Mouse (Mus musculus): ENCODE data around the gene Utp3. TPM values are rescaled to one million over a fixed set of nuclear protein-coding genes. Genes with fewer than 3 reads are reported as not detected.
"Not testable (repeated sequence)": the region's sequence is repeated elsewhere in the genome, so short reads cannot be mapped to it uniquely, and the experiment has no call there.

Gene Utp3
- polyA plus RNA-seq, 1 experiment from 2014 or later: 76.0 TPM

- 58% methylated on average over 5 of the region's 5 CpGs for WGBS
- H3K27me3 ChIP-seq (ENCODE audit: control insufficient read depth, insufficient read depth, low read length): no peaks in the 10 kb centered on the region
- no peak overlapping the region for H3K4me2 ChIP-seq (ENCODE audit: low read depth, low read length)
- peak; percentile 73 for DNase-seq (ENCODE audit: low spot score)
- H3K36me3 ChIP-seq (replicated peaks; ENCODE audit: control insufficient read depth, insufficient read depth, low read depth, low read length): no peaks in the 10 kb centered on the region
- no peaks in the 10 kb centered on the region for H3K9me3 ChIP-seq (replicated peaks; ENCODE audit: control insufficient read depth, low read length)
- no peak overlapping the region for H3K27ac ChIP-seq (replicated peaks; ENCODE audit: low read depth, low read length)
- H3K9ac ChIP-seq (replicated peaks; ENCODE audit: low read length): no peak overlapping the region
- ATAC-seq (replicated peaks; ENCODE audit: insufficient number of reproducible peaks, low FRiP score, low TSS enrichment, low read depth): peak; percentile 72; the same call in 1 of the 2 replicates
- H3K4me1 ChIP-seq (ENCODE audit: control insufficient read depth, insufficient read depth, low read length): no peaks in the 10 kb centered on the region
- no peak overlapping the region for H3K4me3 ChIP-seq (ENCODE audit: low read depth, low read length)
Observed at GRCm38 (mm10) chr5:88542651-88543282, 11.5 kb upstream of the Utp3 start.

GRCm38 (mm10) chr5:88544411-88544810 lies 9.9 kb upstream of the Utp3 start:
- not testable (repeated sequence) for H3K4me1 ChIP-seq (ENCODE audit: control insufficient read depth, insufficient read depth, low read length); H3K4me2 ChIP-seq (ENCODE audit: low read depth, low read length); H3K27ac ChIP-seq (replicated peaks; ENCODE audit: low read depth, low read length); DNase-seq (ENCODE audit: low spot score); H3K9me3 ChIP-seq (replicated peaks; ENCODE audit: control insufficient read depth, low read length); H3K9ac ChIP-seq (replicated peaks; ENCODE audit: low read length); H3K4me3 ChIP-seq (ENCODE audit: low read depth, low read length); H3K36me3 ChIP-seq (replicated peaks; ENCODE audit: control insufficient read depth, insufficient read depth, low read depth, low read length); H3K27me3 ChIP-seq (ENCODE audit: control insufficient read depth, insufficient read depth, low read length); ATAC-seq (replicated peaks; ENCODE audit: insufficient number of reproducible peaks, low FRiP score, low TSS enrichment, low read depth)
- 83% methylated on average over 1 of the region's 1 CpGs for WGBS

GRCm38 (mm10) chr5:88545536-88545935 lies 8.7 kb upstream of the Utp3 start:
- no peaks in the 10 kb centered on the region for H3K9me3 ChIP-seq (replicated peaks; ENCODE audit: control insufficient read depth, low read length)
- no peaks in the 10 kb centered on the region for H3K4me1 ChIP-seq (ENCODE audit: control insufficient read depth, insufficient read depth, low read length)
- H3K9ac ChIP-seq (replicated peaks; ENCODE audit: low read length): no peak overlapping the region
- WGBS: 86% methylated on average over 7 of the region's 7 CpGs
- H3K36me3 ChIP-seq (replicated peaks; ENCODE audit: control insufficient read depth, insufficient read depth, low read depth, low read length): no peaks in the 10 kb centered on the region
- H3K27me3 ChIP-seq (ENCODE audit: control insufficient read depth, insufficient read depth, low read length): no peaks in the 10 kb centered on the region
- DNase-seq (ENCODE audit: low spot score) (no peak), ATAC-seq (replicated peaks; ENCODE audit: insufficient number of reproducible peaks, low FRiP score, low TSS enrichment, low read depth) (no peak)
- H3K4me2 ChIP-seq (ENCODE audit: low read depth, low read length): no peak overlapping the region
- H3K4me3 ChIP-seq (ENCODE audit: low read depth, low read length): no peak overlapping the region
- H3K27ac ChIP-seq (replicated peaks; ENCODE audit: low read depth, low read length): no peak overlapping the region

- DNase-seq (ENCODE audit: low spot score) (peak; percentile 25), ATAC-seq (replicated peaks; ENCODE audit: insufficient number of reproducible peaks, low FRiP score, low TSS enrichment, low read depth) (peak; percentile 54)
- Histone ChIP-seq H3K27me3 (ENCODE audit: control insufficient read depth, insufficient read depth, low read length) (no peaks in the 10 kb centered on the region), H3K4me3 (ENCODE audit: low read depth, low read length) (peak overlapping the region; percentile 89), H3K9ac (replicated peaks; ENCODE audit: low read length) (peak overlapping the region; percentile 81), H3K9me3 (replicated peaks; ENCODE audit: control insufficient read depth, low read length) (no peaks in the 10 kb centered on the region), H3K36me3 (replicated peaks; ENCODE audit: control insufficient read depth, insufficient read depth, low read depth, low read length) (no peaks in the 10 kb centered on the region), H3K4me1 (ENCODE audit: control insufficient read depth, insufficient read depth, low read length) (no peaks in the 10 kb centered on the region), H3K4me2 (ENCODE audit: low read depth, low read length) (peak overlapping the region; percentile 62), H3K27ac (replicated peaks; ENCODE audit: low read depth, low read length) (peak overlapping the region; percentile 84)
- 9% methylated on average over 29 of the region's 29 CpGs for WGBS
Observed at GRCm38 (mm10) chr5:88553271-88554085, 784 bp upstream of the Utp3 start.

GRCm38 (mm10) chr5:88558991-88559390 lies 4.7 kb downstream of the Utp3 start:
- H3K27me3 ChIP-seq (ENCODE audit: control insufficient read depth, insufficient read depth, low read length): no peaks in the 10 kb centered on the region
- no peak overlapping the region for H3K4me2 ChIP-seq (ENCODE audit: low read depth, low read length)
- DNase-seq (ENCODE audit: low spot score) (no peak), ATAC-seq (replicated peaks; ENCODE audit: insufficient number of reproducible peaks, low FRiP score, low TSS enrichment, low read depth) (no peak)
- 40% methylated on average over 1 of the region's 1 CpGs for WGBS
- H3K36me3 ChIP-seq (replicated peaks; ENCODE audit: control insufficient read depth, insufficient read depth, low read depth, low read length): no peaks in the 10 kb centered on the region
- H3K4me3 ChIP-seq (ENCODE audit: low read depth, low read length): no peak overlapping the region
- no peaks in the 10 kb centered on the region for H3K9me3 ChIP-seq (replicated peaks; ENCODE audit: control insufficient read depth, low read length)
- no peak overlapping the region for H3K27ac ChIP-seq (replicated peaks; ENCODE audit: low read depth, low read length)
- H3K4me1 ChIP-seq (ENCODE audit: control insufficient read depth, insufficient read depth, low read length): no peaks in the 10 kb centered on the region
- no peak overlapping the region for H3K9ac ChIP-seq (replicated peaks; ENCODE audit: low read length)

- H3K27me3 ChIP-seq (ENCODE audit: control insufficient read depth, insufficient read depth, low read length): no peaks in the 10 kb centered on the region
- H3K9ac ChIP-seq (replicated peaks; ENCODE audit: low read length): no peak overlapping the region
- no peak overlapping the region for H3K4me2 ChIP-seq (ENCODE audit: low read depth, low read length)
- 87% methylated on average over 9 of the region's 9 CpGs for WGBS
- no peak overlapping the region for H3K27ac ChIP-seq (replicated peaks; ENCODE audit: low read depth, low read length)
- no peaks in the 10 kb centered on the region for H3K36me3 ChIP-seq (replicated peaks; ENCODE audit: control insufficient read depth, insufficient read depth, low read depth, low read length)
- no peak for ATAC-seq (replicated peaks; ENCODE audit: insufficient number of reproducible peaks, low FRiP score, low TSS enrichment, low read depth)
- H3K4me3 ChIP-seq (ENCODE audit: low read depth, low read length): no peak overlapping the region
- no peak for DNase-seq (ENCODE audit: low spot score)
- no peaks in the 10 kb centered on the region for H3K4me1 ChIP-seq (ENCODE audit: control insufficient read depth, insufficient read depth, low read length)
- no peaks in the 10 kb centered on the region for H3K9me3 ChIP-seq (replicated peaks; ENCODE audit: control insufficient read depth, low read length)
Observed at GRCm38 (mm10) chr5:88561080-88561814, 7.0 kb downstream of the Utp3 start.

GRCm38 (mm10) chr5:88562863-88563780 lies 8.9 kb downstream of the Utp3 start:
- DNase-seq (ENCODE audit: low spot score) (no peak), ATAC-seq (replicated peaks; ENCODE audit: insufficient number of reproducible peaks, low FRiP score, low TSS enrichment, low read depth) (no peak)
- no peaks in the 10 kb centered on the region for H3K36me3 ChIP-seq (replicated peaks; ENCODE audit: control insufficient read depth, insufficient read depth, low read depth, low read length)
- H3K27me3 ChIP-seq (ENCODE audit: control insufficient read depth, insufficient read depth, low read length): no peaks in the 10 kb centered on the region
- no peak overlapping the region for H3K4me2 ChIP-seq (ENCODE audit: low read depth, low read length)
- no peak overlapping the region for H3K4me3 ChIP-seq (ENCODE audit: low read depth, low read length)
- 69% methylated on average over 8 of the region's 8 CpGs for WGBS
- no peaks in the 10 kb centered on the region for H3K9me3 ChIP-seq (replicated peaks; ENCODE audit: control insufficient read depth, low read length)
- no peak overlapping the region for H3K9ac ChIP-seq (replicated peaks; ENCODE audit: low read length)
- H3K4me1 ChIP-seq (ENCODE audit: control insufficient read depth, insufficient read depth, low read length): no peaks in the 10 kb centered on the region
- no peak overlapping the region for H3K27ac ChIP-seq (replicated peaks; ENCODE audit: low read depth, low read length)

Measured in embryonic facial prominence, embryonic 11.5 days (tissue).